Mouse (Mus musculus) stomach, adult 2 months (tissue): ENCODE results near the gene Gm33815. TPM values are rescaled to one million over a fixed set of nuclear protein-coding genes. Genes with fewer than 3 reads are reported as not detected.

Source experiments
- polyA plus RNA-seq: library from polyadenylated mRNA; depleted of rRNA; stranded (reverse); fragments of >200 nt; gene quantifications from 2 replicates; pipeline ENCODE4 v1.2.3, GENCODE M21; 2012; rRNA removed

Gm33815 gene
- polyA plus RNA-seq, result not detected in 2 replicates

DNA sequence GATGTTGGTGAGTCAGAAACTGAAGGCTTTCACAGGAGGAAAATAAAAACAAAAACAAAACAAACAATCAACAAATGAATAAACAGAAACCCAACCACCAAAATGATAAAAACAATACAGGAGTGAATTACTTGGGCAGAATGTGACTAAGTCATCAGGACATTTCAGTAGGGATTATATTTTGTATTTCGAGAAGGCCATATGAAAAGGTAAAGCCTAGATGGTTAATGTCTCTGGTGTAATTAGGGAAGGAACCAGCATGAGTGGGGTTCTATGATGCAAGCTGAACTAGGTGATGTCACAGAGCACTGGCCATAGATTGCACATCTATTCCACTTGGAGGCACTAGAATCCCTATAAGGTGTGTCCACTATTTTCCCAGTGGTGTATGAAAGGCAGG lies at the start of gene Gm33815:
Gene Gm33815 (plus strand): TSS at position 301 of the 400 bp plus-strand sequence.

